Mouse (Mus musculus) spleen, embryonic (tissue): ENCODE measurements at regions not wholly inside any gene's neighbourhood (a gene's known extent, or its start where the extent isn't known, plus 50 kb on each side); places are given as distances from the start of the nearest gene placed in this dataset.

Source experiments
- CTCF ChIA-PET: fragments of 350-600 bp; sonication (Branson Sonifier 250); formaldehyde crosslinking; loops from one replicate; lab custom pipeline; 2022; lab: Charles Lee

DNA sequence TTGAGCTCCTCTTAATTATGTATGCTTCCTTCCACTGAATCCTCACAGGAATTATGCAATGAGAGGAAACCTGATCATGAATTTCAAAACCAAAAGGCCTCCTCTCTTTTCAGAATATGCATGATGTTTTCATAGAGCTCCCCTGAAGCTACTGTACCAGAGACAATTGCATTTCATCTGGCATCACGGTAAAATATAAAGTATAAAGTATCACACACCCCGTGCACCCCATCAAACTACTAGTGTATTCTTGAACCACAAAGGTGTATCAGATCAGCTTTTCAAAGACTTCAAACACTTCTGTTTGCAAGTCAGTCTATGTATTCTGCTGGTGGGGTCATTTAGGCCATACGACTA, 144.4 kb upstream of the Cxadr start:
- CTCF ChIA-PET, result no interaction called here

DNA sequence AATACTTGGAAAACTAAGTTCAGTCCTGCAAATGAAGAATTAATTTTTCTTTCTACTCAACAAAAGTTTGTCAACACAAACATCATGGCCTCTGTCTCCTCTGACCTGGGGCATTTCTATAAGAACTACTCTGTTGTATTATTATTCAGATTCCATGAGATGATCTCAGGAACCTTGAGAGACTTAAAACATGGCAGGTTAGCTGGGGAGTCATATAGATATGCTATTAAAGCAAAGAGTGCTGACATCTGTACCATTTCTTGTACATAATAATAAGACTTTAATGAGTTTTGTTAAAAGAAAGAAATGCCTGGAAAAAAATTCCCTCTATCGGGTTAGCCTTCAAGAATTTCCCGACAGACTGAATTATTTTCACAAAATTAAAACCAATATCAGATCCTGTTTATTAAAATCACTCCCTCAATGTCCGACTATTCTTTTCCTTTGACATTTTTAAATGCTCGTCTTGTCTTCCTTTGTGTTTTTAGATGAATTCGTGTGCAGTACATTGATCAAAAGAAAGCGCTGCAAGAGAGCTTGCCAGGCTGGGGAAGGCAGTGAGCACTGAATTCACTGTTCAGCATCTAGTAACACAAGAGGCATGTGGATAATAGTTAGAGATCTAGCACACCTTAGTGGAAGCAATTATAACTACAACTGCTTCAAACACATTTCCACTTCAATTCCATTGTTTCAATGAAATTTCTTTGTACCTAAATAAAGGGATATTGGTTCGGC, 145.0 kb upstream of the Cxadr start:
- CTCF ChIA-PET, result interaction anchor here (0.6 kb wide), 1 partner anchor 23 kb away, joined by 3 read pairs; no protein-coding TSS in a partner anchor

DNA sequence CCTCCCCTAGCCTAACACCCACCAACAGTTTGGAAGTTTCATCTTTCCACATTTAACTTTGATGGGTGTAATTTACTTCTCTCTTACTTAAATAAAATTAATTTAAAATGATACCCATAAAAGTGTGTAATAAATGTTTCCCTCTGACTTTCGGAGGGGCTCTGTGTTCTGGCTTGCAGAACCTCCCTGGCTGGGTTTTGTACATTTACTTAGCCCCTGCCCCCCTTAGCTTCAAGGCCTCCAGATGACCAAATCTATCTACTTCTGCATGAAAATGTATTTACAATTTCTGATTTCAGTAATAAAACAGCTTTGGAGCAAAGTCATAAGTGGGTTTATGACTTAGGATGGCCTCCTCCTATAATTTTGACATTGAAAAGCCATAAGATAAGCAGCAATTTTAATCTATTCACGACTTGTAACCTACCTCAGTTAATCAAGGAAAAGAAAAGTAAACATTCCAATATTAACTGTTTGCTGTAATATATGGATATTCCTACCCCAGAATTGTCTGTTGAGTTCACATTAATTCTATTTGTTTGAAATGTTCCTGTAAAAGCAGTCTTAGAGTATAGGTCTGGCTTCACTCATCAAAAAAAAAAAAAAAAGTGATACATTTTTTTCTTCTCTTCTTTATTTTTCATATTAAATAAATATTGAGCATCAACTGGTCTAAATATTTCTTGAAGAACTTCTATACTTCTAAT, 147.2 kb upstream of the Cxadr start:
- CTCF ChIA-PET, result no interaction called here

DNA sequence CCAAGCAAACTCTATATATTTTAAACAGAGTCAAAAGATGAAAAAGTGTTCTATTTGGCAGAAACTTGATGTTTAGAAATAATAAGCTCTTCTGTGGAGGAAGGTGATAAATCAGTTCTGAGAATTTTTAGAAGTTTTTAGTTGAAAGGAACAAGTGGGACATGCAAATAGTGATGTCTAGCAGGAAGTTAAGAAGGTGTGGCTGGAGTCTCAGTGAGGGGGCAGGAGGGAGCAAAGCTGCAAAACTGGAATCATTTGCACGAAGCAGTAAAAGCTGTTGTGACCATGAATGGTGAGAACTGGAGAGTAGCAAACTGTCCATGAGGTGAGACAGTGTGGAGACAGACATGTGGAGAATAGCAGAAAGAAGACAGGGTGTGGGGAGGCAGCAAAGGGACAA, 157.1 kb upstream of the Cxadr start:
- CTCF ChIA-PET, result no interaction called here

DNA sequence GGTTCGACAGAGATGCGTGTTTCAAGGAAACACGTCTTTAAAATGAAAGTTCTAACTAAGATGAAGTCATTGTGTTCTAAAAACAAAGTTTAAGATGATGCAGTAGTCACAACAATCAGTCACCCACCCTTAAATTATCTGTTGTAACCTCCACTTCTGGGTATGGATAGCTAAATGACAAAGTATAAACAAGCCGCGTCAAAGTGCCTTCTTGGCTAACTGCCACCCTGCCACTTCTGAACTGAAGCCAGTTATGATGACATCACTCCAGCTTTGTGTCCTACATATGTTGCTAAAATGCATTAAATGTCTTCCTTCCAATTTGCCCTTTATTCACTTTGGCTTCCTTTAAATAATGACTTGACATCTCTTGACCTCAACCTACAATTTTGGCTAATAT, 165.8 kb upstream of the Cxadr start:
- CTCF ChIA-PET, result no interaction called here

DNA sequence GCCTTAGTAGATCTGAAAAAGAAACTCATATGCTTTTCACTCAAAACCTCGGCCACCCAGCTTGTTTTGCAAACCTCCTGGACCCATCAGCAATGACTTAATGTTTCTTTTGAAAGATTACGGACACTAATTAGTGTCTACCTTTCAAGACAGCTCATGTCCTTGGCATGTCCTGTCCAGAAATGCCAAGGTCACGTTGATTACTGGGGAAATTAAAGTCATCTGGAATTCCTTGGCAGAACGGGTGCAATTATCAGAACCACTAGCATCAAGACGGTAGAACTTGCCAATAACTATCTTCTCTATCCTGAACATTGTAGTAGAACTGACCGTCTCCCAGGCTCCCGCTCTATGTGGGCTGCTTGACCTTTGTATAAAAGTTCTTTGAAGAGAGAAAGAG, 166.8 kb upstream of the Cxadr start:
- CTCF ChIA-PET, result no interaction called here

DNA sequence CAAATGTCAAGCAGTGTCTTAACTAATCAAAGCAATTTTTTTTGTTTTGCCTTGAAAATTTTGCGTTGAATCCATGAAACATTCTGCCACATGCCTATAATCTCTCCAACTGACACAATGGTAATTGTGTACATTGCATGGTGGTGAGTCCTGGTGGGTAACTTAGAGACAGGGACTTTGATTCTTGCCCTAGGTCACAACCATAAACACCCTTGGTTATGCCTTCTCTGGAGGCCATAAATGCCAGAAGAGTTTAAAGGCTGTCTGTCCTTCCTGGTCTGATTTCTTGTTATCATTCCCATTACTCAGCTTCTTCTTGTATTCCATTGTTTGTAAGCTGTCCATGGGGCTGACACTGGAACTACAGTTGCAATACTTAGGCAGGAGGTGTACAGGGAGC, 179.6 kb upstream of the Cxadr start:
- CTCF ChIA-PET, result no interaction called here

DNA sequence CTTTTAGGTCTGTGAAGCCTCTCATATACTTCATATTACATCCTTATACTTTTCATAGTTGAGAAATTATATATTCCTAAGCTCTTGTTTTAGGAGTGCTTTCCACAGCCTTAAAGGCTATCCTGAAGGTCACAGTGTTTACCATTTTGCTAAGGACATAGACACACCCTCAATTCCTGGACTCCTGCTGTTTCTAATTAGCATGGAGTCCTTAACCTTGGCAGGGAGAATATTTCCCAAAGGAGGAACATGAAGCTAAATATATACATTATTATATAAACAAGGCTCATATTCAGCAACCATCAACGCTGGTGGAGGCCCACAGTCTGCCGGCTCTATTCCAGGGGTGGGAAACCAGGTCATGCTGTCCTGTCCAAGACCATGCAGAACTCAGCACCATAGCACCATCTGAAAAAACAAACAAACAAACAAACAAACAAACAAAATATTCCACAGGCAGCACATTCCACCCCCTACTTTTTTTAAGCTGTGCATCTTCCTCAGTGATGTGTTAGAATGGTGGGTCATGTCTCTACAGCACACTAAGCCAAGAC, 180.9 kb upstream of the Cxadr start:
- CTCF ChIA-PET, result no interaction called here

DNA sequence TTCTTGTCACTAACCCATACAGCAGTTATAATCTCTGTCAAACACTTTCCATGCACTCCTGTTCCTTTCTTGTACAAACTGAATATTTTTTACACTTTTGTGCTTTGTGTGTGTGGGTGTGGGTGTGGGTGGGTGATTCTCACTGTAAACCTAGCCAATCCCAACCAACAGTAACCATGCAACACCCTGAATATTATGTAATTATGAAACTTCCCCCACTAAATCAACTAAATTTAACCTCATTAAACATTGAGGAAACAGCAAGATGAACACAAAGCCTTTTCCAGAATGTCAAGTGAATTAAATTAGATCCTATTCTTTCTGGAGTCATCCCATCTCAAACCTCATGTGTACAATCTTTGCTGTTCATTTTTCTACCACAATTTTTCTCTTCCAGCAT, 197.0 kb upstream of the Cxadr start:
- CTCF ChIA-PET, result no interaction called here

DNA sequence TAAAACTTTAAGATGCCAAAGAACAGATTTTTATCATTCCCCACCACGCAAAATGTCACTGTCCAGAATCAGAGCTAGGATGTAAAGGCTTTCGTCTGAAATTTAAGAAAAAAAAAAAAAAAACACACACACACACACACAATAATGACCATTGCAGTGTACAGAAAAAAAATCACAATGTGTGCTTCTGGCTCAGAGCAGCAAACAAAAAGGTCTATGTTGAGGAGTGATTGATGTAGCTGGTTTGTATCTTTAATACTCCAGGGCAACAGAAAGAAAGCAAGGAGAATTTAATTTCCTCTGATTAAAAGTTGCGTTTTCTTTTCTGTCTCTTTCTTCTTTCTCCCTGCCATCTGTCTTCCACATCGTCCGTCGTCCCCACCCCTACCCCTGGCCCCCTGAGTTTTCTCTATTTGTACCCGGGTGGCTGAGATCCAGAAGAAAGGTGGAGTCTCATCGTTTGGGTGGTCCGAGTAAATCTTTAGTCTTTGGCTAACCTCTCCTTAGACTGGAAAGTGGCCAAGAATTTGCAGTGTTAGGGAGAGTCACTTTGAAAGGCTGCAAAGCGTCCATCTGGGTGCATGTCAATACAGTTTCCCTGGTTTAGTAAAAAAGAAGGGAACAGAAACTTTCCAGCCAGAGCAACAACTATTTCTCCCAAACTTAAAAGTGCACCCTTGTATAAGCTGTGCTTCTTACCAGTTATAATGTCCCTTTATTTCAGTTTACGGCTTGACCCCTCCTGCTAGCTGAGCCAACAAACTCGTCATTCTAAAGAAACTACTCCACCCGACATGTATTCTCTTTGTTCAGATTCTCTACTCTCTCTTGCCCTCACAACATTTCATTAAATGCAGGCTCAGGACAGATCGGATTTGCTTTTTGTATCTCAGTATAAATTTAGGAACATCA, 199.6 kb upstream of the Cxadr start:
- CTCF ChIA-PET, result no interaction called here

DNA sequence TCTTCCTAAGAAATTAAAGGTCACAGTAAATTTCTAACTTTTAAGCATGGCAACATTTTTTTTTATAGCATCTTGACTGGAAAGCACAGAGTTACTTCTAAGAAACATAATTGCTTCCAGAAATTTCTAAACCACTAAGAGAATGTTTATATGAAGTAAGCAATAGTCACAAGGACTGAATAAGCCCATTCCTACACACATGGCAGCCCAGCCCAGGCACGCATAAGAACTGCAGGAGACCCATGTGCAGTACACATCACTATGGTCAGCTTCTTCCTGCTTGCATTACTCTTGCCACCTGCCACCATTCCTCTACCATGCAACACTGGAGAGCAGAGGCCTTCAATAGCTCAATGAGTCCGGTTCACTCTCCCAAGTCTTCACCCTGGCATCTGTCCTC, 201.4 kb upstream of the Cxadr start:
- CTCF ChIA-PET, result no interaction called here

DNA sequence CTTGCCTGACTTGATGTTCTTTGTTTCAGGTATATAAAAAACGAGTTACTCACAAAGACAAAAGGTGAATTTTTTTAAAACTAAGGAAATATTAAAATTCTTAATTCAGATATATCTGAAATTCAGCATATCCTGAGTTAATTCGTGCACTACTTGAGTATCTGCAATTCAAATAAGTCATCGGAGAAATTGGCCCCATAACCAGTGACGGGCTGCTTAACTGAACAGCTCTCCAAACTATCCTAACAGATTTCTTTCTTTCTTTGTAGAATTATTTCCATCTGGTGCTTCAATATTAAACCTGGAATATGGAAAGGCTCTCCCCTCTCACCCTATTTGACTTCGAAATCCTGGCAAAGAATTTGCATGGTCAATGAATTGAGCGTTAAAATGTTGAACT, 202.2 kb upstream of the Cxadr start:
- CTCF ChIA-PET, result no interaction called here

DNA sequence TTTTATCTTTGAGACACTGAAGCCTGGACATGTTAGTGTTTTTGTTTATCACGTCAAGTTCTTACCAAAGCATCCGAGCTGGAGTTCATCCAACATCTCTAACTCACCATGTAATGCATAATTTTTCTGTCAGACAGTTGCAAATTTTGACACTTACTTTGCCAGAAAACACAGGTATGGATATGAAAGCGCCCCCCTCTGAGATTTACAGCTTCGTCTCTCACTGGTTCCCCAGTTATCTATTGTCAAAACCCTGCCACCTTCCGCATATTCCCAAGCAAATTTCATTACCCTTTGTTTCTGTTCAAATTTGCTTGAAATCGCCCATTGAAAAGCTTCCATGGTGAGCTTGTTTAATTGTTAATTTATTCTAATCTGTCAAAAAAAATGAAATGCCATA, 202.7 kb upstream of the Cxadr start:
- CTCF ChIA-PET, result no interaction called here

DNA sequence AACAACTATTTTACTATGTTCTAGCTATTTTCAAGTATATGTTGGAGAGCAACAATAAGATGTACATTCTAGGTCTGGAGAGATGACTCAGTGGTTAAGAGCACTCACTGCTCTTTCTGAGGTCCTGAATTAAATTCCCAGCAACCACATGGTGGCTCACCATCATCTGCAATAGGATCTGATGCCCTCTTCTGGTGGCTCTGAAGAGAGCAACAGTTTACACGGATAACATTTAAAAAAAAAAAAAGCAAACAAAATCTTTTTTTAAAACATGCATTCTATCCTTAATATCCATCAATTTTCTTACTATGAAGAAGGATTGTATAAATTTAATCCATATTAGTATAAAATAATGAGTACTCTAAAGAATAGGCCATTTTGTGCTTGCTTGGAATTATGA, 204.7 kb upstream of the Cxadr start:
- CTCF ChIA-PET, result no interaction called here

DNA sequence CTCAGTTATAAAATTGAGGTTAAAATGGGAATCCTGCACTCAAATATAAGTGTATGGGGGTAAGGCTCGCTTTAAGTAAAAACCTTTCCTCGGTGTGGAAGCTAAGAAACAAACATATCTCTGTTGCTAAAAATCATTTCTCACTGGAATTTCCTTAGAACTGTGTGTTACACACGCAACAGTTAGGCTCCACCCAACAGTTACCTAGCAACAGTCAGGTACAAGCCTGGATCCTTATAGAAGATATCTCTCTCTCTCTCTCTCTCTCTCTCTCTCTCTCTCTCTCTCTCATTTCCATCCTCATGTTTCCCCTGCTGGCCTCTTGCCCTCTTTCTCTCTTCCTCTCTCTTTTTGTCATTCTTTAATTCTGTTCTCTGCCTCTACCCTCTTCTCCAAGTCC, 211.1 kb upstream of the Cxadr start:
- CTCF ChIA-PET, result no interaction called here

DNA sequence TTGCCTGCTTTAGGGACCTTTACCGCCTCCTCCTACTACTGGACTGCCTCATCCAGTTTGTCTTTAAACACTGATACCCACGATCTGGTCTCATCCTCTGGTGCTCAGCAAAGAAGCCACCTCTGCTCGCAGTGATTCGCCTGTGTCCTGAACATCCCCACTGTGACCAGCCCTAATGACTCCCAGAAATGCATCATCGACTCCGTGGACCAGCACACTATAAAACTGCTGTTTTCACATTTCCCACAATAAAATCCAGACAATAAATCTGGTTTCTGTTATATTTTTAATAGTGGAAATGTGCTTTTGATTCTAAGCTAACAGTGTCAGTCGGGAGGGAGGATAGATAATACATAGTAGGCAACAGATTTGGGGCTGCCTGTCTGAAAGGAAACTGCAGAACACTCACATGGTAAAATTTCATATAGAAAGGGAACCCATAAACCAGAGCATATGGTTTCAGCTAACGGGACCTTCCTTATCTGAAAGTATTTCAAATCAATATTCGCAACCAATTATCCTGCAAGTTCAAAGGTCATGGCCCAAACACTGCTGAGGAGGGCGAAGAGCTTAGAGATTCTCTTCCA, 233.7 kb upstream of the Cxadr start:
- CTCF ChIA-PET, result no interaction called here

DNA sequence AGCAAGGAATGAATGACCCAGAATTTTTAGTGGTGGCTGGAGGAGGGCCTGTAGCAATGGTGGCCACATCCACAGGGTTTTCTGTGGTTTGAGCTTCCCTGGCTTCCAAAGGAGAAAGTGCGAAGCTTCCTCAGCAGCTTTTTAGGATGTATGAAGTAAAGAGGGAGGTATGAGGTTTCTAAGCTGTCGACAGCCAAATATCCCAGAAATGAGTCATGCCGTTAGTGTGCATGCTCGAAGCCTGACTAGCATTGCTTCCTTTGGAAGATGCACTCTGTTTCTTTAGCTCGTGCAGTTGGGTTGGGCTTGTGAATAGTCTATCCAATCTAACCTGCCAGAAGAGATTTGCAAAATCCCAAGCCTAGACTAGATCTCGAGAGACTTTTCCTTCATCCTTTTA, 240.8 kb upstream of the Cxadr start:
- CTCF ChIA-PET, result no interaction called here

DNA sequence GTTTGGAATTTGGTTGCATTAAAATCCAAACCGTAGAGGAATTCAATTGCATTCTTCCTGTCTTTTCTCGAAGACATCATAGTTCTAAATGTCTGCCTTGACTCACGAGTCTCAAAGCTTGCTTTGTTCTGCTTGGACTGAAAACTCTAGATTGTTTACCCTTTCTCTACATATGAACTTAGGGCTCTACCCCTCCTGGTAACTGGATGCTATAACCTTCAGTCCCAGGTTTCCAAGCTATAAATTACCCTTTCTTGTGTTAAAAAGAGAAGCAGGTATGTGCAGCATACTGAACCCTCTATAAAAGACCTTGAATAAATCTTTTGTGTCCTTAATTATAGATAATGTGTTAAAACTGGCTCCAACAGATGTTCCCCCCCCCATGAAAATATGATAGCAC, 243.7 kb upstream of the Cxadr start:
- CTCF ChIA-PET, result no interaction called here

DNA sequence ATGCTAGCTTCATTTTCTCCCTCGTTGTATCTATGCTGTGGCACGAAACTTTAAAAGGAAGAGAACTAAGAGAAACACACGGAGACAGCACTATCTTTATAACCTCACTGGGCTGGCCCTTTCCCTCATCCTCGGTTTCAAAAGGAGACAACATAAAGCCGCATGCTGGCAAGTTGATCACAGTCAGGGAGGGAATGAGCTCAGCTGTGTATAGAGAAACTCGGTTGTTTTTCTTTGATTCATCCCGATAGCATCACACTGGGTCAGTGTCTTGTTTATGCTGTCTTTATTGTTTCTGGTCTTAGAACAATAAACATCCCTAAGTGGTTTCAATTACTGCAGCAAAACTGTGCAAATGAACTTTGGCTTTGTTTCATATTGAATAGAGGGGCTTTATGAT, 249.2 kb upstream of the Cxadr start:
- CTCF ChIA-PET, result no interaction called here

DNA sequence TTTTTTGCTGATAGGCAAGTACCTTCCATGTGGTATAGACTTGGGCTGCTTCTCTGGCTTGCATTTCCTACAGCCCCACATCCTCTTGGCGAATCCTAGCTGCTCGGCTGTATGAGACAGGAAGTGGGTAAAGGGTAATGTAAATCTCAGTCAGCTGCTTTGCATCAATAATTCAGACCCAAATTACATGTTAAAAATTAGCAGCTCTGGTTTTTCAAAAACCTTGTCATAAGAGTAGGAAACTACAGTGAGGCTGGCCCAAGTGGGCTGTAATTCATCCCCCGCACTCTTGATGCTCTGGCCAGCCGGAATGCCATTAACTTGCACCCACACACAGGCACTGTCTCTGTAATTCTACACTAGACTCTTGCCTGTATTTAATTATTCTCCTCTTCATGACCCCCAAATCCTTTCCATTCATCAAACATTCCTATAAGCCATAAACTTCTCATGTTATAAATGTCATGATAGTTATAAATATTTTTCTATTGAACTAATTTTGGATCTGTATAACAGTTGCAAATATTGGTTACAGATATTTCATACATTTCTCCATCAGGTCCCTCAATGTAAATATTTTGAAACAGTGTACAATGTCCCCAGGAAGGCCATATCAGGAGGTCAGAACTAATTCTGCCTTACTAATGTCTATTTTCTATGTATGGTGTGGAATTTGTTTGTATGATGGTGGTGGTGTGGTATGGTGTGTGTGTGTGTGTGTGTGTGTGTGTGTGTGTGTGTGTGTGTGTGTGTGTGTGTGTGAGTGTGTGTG, 261.0 kb upstream of the Cxadr start:
- CTCF ChIA-PET, result no interaction called here
